Mouse (Mus musculus) forebrain, embryonic 16.5 days (tissue): ENCODE results near the gene Miga1. TPM values are rescaled to one million over a fixed set of nuclear protein-coding genes. Genes with fewer than 3 reads are reported as not detected.

Experiments used
- ATAC-seq: fragments of 200-750 bp; cut with Nextera tagmentation; 2 replicates; pipeline ENCODE4 v1.8.0; 2017; ENCODE audit warnings: mild to moderate bottlenecking, moderate library complexity
- H3K27ac ChIP-seq: fragments of 300-500 bp; sonication (generic); 2 replicates; pipeline ENCODE4 v1.5.1; 2014; ENCODE audit warnings: low read length, control low read depth
- H3K27me3 ChIP-seq: fragments of 300-500 bp; sonication (generic); replicated peaks from 2 replicates; pipeline ENCODE4 v1.6.1; 2014; ENCODE audit warnings: low read length; ENCODE audit not compliant: control insufficient read depth, insufficient read depth
- H3K36me3 ChIP-seq: fragments of 300-500 bp; sonication (generic); 2 replicates; pipeline ENCODE4 v1.6.1; 2014; ENCODE audit not compliant: control insufficient read depth, insufficient read depth
- H3K4me1 ChIP-seq: fragments of 300-500 bp; sonication (generic); replicated peaks from 2 replicates; pipeline ENCODE4 v1.6.1; 2014; ENCODE audit warnings: low read length; ENCODE audit not compliant: control insufficient read depth, insufficient read depth
- H3K4me2 ChIP-seq: fragments of 300-500 bp; sonication (generic); 2 replicates; pipeline ENCODE4 v1.6.1; 2014; ENCODE audit warnings: mild to moderate bottlenecking, low read length, control low read depth
- H3K4me3 ChIP-seq: fragments of 300-500 bp; sonication (generic); replicated peaks from 2 replicates; pipeline ENCODE4 v1.5.1; 2014; ENCODE audit warnings: mild to moderate bottlenecking, low read length, control low read depth
- H3K9ac ChIP-seq: fragments of 300-500 bp; sonication (generic); replicated peaks from 2 replicates; pipeline ENCODE4 v1.6.1; 2014; ENCODE audit warnings: low read depth, low read length, control low read depth
- H3K9me3 ChIP-seq: fragments of 300-500 bp; sonication (generic); 2 replicates; pipeline ENCODE4 v1.6.1; 2016; ENCODE audit warnings: low read length; ENCODE audit not compliant: control insufficient read depth
- WGBS: fragments of 180-500 bp; shearing (Covaris S2); extraction: QIAGEN DNeasy Blood & Tissue Kit; methylation state at CpG from one replicate; pipeline ENCODE4 v1.1.7; 2014; 5-methylcytosine and 5-hydroxymethylcytosine counted together
- polyA plus RNA-seq: library from polyadenylated mRNA; unstranded; fragments of >200 nt; fragmentation: Nextera tagmentation; extraction: Ambion mirVana; gene quantifications from 2 replicates; pipeline ENCODE4 v1.2.1, GENCODE M21; 2015

Gene Miga1
- polyA plus RNA-seq, 1 experiment from 2014 or later: 22.6 TPM

DNA sequence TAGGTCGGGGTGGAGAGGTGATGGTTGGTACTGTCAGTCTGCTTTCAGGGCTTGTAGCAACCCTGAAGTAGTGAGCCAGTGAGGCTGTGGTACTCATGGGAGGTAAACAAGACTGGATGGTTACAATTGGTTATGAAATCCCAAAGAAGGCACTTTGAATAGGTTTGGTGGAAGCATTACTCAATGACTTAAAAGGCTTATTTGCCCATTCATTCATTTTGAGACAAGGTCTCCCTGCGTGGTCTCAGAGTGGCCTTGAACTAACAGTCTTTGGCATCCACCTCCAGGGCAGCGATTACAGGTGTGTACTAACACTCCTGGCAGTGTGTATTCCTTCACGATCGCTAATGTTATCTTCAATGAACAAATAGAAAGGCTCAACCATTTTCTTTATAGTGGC is 10.8 kb upstream of the Miga1 start:
- H3K9me3 ChIP-seq: no peaks in the 10 kb centered on the region
- H3K4me3 ChIP-seq: no peak overlapping the region
- no peaks in the 10 kb centered on the region for H3K36me3 ChIP-seq
- 89% methylated on average over 5 of the region's 5 CpGs for WGBS
- H3K9ac ChIP-seq: no peak overlapping the region
- no peak overlapping the region for H3K4me2 ChIP-seq
- no peak for ATAC-seq
- peaks cover 10% of the 10 kb centered on the region for H3K4me1 ChIP-seq
- no peak overlapping the region for H3K27ac ChIP-seq
- H3K27me3 ChIP-seq: no peaks in the 10 kb centered on the region

DNA sequence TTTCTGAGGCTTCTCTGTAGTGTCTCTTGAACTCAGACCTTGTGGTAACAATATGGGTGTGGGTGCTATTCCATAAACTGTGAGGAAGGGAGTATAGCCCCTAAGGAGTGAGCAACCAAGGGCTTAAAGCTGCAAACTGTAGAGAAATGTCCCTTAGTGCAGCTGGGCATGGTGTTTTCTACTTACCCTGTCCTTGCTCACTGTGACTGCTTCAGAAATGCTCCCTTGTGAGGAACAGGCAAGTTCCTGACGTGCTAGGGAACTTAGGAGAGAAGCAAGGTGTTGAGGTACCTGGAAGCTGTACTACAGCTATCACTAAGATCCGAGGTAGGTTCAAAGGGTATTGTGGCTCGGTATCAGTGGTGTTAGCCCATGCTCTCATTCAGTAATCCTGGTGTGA is 10.2 kb upstream of the Miga1 start:
- H3K27me3 ChIP-seq: no peaks in the 10 kb centered on the region
- H3K9ac ChIP-seq: no peak overlapping the region
- no peak overlapping the region for H3K27ac ChIP-seq
- H3K9me3 ChIP-seq: no peaks in the 10 kb centered on the region
- 89% methylated on average over 3 of the region's 3 CpGs for WGBS
- ATAC-seq: no peak
- peaks cover 10% of the 10 kb centered on the region for H3K4me1 ChIP-seq
- no peak overlapping the region for H3K4me3 ChIP-seq
- H3K36me3 ChIP-seq: no peaks in the 10 kb centered on the region
- H3K4me2 ChIP-seq: no peak overlapping the region

DNA sequence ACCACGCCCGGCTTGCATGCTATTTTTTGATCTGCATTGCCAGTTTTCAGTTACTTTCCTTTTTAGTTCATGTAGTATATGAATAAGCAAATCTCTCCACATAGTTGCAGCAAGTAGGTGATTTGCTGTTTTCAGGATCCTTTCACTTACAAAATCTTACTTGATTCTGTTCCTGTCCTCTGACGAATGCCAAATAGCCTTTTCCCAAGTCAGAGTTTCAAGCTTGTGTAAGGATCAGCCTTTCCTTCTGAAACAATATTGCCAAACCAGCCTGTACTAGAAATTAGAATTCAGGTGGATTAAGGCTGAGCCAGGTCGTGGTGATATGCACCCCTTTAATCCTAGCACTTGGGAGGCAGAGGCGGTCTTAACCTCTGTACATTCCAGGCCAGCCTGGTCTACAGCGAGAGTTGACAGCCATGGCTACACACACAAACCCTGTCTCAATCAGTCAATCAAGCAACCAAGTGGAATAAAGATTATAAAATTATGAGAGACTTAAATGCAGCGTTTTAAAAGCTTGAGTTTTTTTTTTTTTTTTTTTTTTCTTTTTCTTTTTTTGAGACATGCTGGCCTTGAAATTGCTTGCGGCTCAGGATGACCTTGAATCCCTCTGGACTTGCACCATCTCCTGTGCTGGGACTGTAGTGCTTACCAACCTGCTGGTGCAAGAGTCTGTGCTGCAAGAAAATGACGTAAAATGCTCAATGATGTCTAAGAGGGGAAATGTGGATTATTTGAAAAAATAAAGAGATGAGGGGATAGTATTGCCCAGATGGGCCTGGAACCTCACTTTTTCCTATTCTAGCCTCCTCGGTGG is 8.0 kb upstream of the Miga1 start:
- no peak overlapping the region; the same call in 1 of the 2 replicates for H3K4me2 ChIP-seq
- no peak for ATAC-seq
- H3K9me3 ChIP-seq: no peaks in the 10 kb centered on the region
- H3K27ac ChIP-seq: no peak overlapping the region
- H3K27me3 ChIP-seq: no peaks in the 10 kb centered on the region
- WGBS: 91% methylated on average over 10 of the region's 10 CpGs
- H3K36me3 ChIP-seq: no peaks in the 10 kb centered on the region
- peaks cover 10% of the 10 kb centered on the region for H3K4me1 ChIP-seq
- H3K9ac ChIP-seq: no peak overlapping the region
- H3K4me3 ChIP-seq: no peak overlapping the region

DNA sequence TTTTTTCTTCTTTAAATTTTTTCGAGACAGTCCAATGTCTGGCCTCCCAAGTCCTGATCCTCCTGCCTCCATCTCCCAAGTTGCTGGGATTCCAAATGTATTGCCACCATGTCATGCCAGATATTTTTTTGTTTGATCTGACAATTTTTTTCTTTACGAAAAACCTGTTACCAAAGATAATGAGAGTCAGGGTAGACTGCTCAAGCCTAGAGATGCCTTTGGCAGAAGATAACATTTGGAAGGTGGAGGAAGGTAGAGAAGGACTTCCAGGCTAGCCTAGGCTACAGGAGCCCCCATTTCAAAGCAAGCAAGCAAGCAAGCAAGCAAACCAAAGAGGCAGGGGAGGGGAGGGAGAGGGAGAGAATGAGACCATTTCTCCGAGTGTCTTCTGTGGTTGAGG is 7.0 kb upstream of the Miga1 start:
- Histone ChIP-seq H3K4me2 (peak overlapping the region; percentile 70), H3K27ac (no peak overlapping the region; the same call in 1 of the 2 replicates), H3K4me1 (peaks cover 10% of the 10 kb centered on the region), H3K9ac (peak overlapping the region; percentile 90), H3K36me3 (no peaks in the 10 kb centered on the region), H3K4me3 (peak overlapping the region; percentile 82), H3K9me3 (no peaks in the 10 kb centered on the region), H3K27me3 (no peaks in the 10 kb centered on the region)
- ATAC-seq: no peak
- WGBS: 45% methylated on average over 3 of the region's 3 CpGs

DNA sequence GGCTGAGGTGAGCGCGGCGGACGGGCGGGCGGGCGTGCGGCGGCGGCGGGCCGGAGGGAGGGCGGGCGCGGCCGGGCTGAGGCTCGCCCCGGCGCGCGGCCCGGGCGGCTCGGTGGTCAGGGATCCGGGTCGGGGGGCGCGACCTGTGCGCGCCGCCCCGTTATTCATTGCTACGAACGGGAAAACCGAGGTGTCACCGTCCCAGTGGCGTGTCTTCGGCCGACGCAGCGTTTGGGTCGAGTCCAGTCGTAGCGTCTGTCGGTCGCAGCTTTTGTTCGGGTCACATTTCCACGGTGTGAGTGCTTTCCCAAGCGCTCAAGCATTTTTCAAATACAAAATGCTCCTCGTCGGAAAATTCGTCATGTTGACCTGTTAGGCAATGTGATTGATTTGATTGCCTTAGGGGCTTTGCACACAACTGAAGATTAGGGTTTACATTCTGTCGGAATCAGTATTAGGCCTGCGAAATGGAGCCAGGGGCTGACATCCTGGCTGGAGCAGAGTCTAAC is 6.5 kb upstream of the Miga1 start:
- ATAC-seq: peak; percentile 22; the same call in 1 of the 2 replicates
- H3K9ac ChIP-seq: peak overlapping the region; percentile 90
- H3K27me3 ChIP-seq: no peaks in the 10 kb centered on the region
- H3K4me2 ChIP-seq: peak overlapping the region; percentile 70
- H3K4me1 ChIP-seq: peaks cover 10% of the 10 kb centered on the region
- WGBS: under 1% methylated on average over 45 of the region's 54 CpGs
- H3K27ac ChIP-seq: peak overlapping the region; percentile 80
- no peaks in the 10 kb centered on the region for H3K36me3 ChIP-seq
- H3K4me3 ChIP-seq: peak overlapping the region; percentile 82
- H3K9me3 ChIP-seq: no peaks in the 10 kb centered on the region

DNA sequence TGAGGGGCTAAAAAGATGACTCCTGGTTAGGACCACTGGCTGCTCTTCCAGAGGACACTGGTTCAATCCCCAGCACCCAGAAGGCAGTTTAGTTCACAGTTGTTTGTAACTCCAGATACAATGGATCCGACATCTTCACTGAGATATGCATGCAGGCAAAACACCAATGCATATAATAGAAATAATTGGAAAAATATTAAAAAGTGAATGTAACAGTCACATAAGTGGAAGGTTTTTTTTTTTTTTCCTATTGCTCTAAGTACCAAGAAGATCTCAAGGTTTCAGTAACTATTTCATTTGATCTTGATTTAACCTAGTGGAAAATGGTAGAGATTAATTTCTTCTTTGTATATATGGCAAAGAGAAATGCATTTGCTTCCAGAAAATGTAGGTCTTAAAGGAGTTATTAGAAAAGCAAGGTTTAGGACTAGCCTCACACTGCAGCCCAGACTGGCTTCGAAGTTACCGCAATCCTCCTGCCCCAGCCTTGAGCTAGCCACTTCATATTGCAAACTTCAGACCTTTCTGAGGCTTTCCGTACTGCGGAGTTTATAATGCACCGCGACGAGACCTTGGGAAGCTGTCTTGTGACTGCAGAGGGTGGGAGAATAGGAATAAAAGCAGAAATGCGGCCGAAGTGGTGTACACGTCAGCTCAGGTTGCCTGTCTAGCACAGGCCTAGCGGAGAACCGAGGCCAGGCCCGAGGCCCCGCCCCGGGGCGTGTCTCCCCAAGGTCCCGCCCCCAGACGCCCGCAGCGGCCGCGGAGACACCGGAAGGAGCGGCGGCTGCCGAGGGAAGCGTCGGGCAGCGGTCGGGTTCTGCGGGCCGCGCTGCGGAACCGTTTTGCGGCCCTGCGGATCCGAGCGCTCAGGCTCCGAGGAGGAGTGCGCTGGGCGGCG is 5.8 kb upstream of the Miga1 start, which contains the start of gene Usp33:
TSS of gene Usp33 (plus strand) at position 747 of the 901 bp plus-strand sequence.
- Histone ChIP-seq H3K4me1 (peaks cover 10% of the 10 kb centered on the region), H3K27ac (peak within 1 kb of the TSS; percentile 80), H3K36me3 (no peaks in the 10 kb centered on the region), H3K9ac (peak within 1 kb of the TSS; percentile 90), H3K4me2 (peak within 1 kb of the TSS; percentile 70), H3K4me3 (peak within 1 kb of the TSS; percentile 82), H3K9me3 (no peaks in the 10 kb centered on the region), H3K27me3 (no peaks in the 10 kb centered on the region)
- 7% methylated on average over 32 of the region's 44 CpGs for WGBS
- ATAC-seq: peak; percentile 98

DNA sequence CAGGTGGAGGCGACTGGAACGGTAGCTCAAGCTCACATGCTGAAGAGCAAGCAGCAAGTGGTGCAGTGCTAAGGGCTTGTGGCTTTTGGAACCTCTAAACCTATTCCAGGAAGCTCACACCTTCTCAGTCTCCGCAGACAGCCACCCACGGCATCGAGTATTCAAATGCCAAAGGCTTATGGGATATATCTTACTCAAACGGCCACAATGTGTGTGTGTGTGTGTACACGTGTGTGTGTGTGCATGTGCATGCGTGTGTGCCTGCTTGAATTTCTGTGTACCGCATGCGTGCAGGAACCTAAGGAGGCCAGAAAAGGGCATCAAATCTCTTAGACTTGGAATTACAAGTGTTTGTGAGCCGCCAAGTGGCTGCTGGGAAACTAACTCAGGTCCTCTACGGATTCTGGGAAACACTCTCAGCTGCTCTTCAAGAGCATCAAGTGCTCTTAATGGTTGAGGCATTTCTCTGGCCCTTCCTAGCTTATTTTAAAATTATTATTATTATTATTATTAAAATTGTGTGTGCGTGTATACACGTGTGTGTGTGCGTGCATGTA is 2.8 kb upstream of the Miga1 start:
- Histone ChIP-seq H3K4me2 (no peak overlapping the region), H3K9me3 (no peaks in the 10 kb centered on the region), H3K27me3 (no peaks in the 10 kb centered on the region), H3K4me1 (peaks cover 15% of the 10 kb centered on the region), H3K27ac (no peak overlapping the region), H3K36me3 (no peaks in the 10 kb centered on the region), H3K4me3 (no peak overlapping the region), H3K9ac (no peak overlapping the region)
- no peak for ATAC-seq
- 93% methylated on average over 15 of the region's 15 CpGs for WGBS

DNA sequence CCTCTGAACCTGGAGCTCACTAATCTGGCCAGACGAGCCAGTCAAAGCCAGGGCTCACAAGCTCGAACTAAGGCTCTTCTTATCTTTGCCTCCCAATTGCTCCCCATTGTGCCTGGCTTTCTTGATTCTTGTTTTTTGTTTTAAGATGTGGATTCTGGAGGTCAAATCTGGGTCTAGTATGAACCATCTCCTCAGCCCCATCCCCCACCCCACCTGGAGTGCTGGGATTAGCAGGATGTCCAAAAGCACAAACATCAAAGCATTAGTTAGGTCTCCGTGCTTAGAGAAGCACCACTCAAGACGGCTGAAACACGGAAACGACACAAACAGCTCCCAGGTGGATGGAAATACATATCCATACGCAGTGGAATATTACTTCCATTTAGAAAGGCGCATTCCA is 4.1 kb downstream of the Miga1 start:
- WGBS: 83% methylated on average over 8 of the region's 8 CpGs
- peaks cover 23% of the 10 kb centered on the region for H3K36me3 ChIP-seq
- no peak for ATAC-seq
- H3K4me2 ChIP-seq: no peak overlapping the region
- no peaks in the 10 kb centered on the region for H3K9me3 ChIP-seq
- no peak overlapping the region for H3K9ac ChIP-seq
- H3K4me3 ChIP-seq: no peak overlapping the region
- no peaks in the 10 kb centered on the region for H3K27me3 ChIP-seq
- H3K4me1 ChIP-seq: peaks cover 5% of the 10 kb centered on the region; the same call in 1 of the 2 replicates
- H3K27ac ChIP-seq: no peak overlapping the region

DNA sequence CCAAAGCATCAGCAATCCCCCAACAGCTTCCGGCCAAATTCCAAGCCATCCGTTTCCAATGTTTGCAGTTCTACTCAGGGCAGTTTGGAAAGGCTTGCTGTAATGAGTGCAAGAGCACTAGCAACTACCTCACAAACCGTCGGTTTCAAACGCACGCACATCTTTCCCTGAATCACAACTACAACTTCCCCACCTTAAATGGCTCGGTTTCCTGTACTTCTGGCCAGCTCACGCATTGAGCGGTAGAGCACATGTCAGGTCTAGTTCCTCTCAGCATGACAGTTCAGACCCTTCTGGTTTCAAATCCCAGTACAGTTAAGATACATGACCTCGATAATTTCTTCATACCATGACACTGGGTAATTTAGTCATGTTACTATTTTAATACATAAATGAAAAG is 6.6 kb downstream of the Miga1 start:
- 95% methylated on average over 10 of the region's 10 CpGs for WGBS
- Histone ChIP-seq H3K36me3 (peaks cover 23% of the 10 kb centered on the region), H3K4me2 (no peak overlapping the region), H3K9me3 (no peaks in the 10 kb centered on the region), H3K27me3 (no peaks in the 10 kb centered on the region), H3K27ac (no peak overlapping the region), H3K4me3 (no peak overlapping the region), H3K9ac (no peak overlapping the region), H3K4me1 (no peaks in the 10 kb centered on the region)
- ATAC-seq: no peak
